Mouse (Mus musculus) cerebellum, adult 11-12 months (tissue): Measurements from ENCODE around the gene Olfr1212.

Source experiments
- DNase-seq: peaks from one replicate; pipeline ENCODE4 v3.0.0; 2022

Olfr1212 gene

GRCm38 (mm10) chr2:88953669-88954068, at the start of gene Olfr1212:
Olfr1212 (plus strand) TSS chr2:88953969.
- no peak for DNase-seq

DNA sequence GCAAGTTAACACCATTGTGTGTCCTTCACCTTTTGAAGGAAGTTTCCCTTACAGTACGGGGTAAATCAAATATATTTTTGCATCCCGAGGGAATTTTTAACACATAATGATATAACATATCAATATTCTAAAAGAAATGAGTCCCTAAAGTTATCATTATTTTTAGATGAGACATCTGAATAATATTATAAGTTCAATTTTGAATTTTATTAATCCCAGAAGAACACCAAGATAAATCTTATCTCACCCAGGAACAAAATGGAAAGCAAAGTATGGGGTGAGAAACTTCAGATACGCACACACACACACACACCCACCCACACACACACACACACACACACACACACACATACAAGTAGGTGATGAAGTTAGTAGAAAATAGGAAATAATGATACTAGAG, 38.7 kb upstream of the Olfr1212 start, which contains the start of gene Olfr1209:
Gene Olfr1209 (minus strand): TSS at position 101 of the 400 bp plus-strand sequence.
- DNase-seq: no peak

- no peak for DNase-seq
Measured at GRCm38 (mm10) chr2:88938011-88938410, 15.8 kb upstream of the Olfr1212 start, which contains the start of gene Olfr1211. Olfr1211 (minus strand) TSS chr2:88938111.

DNA sequence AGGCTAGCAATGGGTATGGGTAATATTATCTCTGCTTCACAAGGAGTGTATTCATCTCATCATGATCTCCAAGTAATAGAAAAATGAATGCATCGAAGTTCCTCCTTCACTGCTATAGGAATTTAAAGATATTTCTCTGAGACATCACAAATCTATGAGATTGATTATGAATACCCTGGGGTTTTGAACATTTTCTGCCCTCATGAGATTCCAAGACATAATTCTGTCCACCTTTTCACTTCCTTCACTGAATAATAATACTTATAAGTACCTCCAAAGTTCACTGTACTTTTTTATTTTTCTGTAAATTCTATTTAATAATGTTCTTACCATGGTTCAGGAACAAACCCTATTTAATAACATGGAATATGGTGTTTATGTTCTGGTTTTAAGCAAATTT, 26.4 kb downstream of the Olfr1212 start, which contains the start of gene Gm13762:
Gene Gm13762 (minus strand): TSS at position 101 of the 400 bp plus-strand sequence.
- DNase-seq: no peak

DNA sequence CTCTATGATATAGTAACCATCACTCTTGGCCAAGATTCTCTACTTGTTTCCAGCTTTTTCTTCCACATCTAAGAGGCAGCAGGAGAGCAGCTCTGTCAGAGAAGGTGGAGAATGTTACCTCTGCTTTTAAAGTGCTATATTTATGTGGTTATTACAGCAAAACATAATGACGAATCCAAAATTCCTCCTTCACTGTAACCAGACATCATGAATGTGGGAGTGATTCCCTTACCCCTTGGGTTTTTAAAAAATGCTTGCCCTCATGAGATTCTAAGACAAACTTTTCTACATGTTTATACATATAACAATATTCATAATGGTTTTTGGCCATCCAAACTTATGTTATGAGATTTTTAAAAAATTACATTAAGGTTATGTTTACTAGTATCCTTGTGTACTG, 38.8 kb downstream of the Olfr1212 start, which contains the start of gene Olfr1214:
Gene Olfr1214 (minus strand): TSS at position 101 of the 400 bp plus-strand sequence.
- no peak for DNase-seq

- no peak for DNase-seq
Measured at GRCm38 (mm10) chr2:89006873-89007272, 53.1 kb downstream of the Olfr1212 start, which contains the start of gene Olfr1215. Olfr1215 (minus strand) TSS chr2:89006973.
